Mouse (Mus musculus) left cerebral cortex, adult 6 months (tissue): ENCODE measurements around the gene Cyp4a12a. TPM values are rescaled to one million over a fixed set of nuclear protein-coding genes. Genes with fewer than 3 reads are reported as not detected.

Source experiments
- long read RNA-seq, 2 experiments: library from polyadenylated mRNA; unstranded; transcript quantifications; one replicate each; pipeline ENCODE4 v2.0.0; 2019 to 2020
- polyA plus RNA-seq: library from polyadenylated mRNA; unstranded; fragments of <200 nt; fragmentation: Nextera tagmentation; gene quantifications from 2 replicates; pipeline ENCODE4 v1.2.3, GENCODE M21; 2021

The Cyp4a12a gene
- not detected in 2 replicates for polyA plus RNA-seq
- long read RNA-seq, experiment 1, result 0 reads
- long read RNA-seq, experiment 2, result 0 reads

DNA sequence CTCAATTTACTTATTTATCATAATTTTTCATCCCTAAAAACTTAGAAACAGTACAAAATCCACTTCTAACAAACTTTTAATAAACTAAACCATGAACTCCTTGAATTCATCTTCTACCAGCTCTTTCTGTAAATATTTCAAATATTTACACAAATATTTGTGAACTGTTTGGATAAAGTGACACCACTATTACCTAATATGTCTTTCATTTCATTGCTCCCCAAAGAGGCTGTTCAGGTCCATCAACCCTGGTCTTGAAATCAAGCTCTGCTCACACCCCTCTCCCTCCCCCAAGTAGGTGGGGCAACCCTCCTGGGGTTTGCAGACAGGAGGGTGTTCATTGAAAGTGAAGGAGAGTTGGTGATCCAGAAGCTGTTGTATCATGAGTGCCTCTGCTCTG lies at the start of gene Cyp4a12a:
Gene Cyp4a12a, plus strand, starts transcription at position 301 of the 400 bp plus-strand sequence.

Other genes with a start within 250 kb of the Cyp4a12a start
- gene Tal1, start 242.6 kb upstream of the Cyp4a12a start, polyA plus RNA-seq, result 0.23 and 0.29 TPM in 2 replicates
- gene Pdzk1ip1, start 210.3 kb upstream of the Cyp4a12a start, polyA plus RNA-seq, result 0.67 and 1.1 TPM in 2 replicates
- 4.8 and 7.0 TPM in 2 replicates for gene Cyp4x1, start 164.8 kb upstream of the Cyp4a12a start, polyA plus RNA-seq
- gene Cyp4a29, start 57.0 kb upstream of the Cyp4a12a start, polyA plus RNA-seq, result not detected in 2 replicates
- gene Cyp4a12b, start 112.6 kb downstream of the Cyp4a12a start, polyA plus RNA-seq, result 0.16 and 0.29 TPM in 2 replicates
- not detected in 2 replicates for gene Cyp4a30b, start 153.6 kb downstream of the Cyp4a12a start, polyA plus RNA-seq
- not detected in 2 replicates for gene Cyp4a14, start 197.1 kb downstream of the Cyp4a12a start, polyA plus RNA-seq
- gene Cyp4a10, start 219.2 kb downstream of the Cyp4a12a start, polyA plus RNA-seq, result not detected in 2 replicates